Mouse (Mus musculus) erythroblast, embryonic 14.5 days (primary cell): ENCODE data around the gene Ammecr1.

Experiments used
- GATA1 ChIP-seq: IDR thresholded peaks from 2 replicates; pipeline ENCODE4 v1.6.1; 2012; ENCODE audit warnings: low read length, inconsistent platforms, mixed read lengths
- TAL1 ChIP-seq: IDR thresholded peaks from 3 replicates; pipeline ENCODE4 v1.6.1; 2012; ENCODE audit warnings: low read length, inconsistent platforms, mixed read lengths

DNA sequence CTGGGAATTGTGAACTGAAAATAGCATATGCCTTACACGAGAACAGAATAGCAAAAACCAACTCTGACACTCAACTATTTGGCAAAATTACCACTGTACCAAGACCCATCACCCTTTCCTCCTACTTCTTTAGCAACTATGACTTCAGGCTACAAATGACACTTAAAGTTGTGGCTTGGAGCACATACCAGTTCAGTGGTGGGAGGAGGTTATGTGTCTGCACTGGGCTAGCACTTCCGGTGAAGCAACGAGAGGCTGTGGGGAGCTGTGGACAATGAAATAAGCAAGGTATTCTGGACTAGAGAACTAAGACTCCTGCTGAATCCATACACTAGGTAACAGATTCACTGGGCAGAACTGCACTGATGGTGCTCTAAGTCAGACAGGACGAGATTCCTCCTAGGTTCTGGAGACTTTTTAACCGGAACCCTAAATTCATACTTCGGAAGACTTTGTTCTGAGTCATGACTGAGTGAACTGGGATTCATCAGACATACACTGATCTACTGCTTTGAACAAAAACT is 69.0 kb downstream of the Ammecr1 start:
- TF ChIP-seq TAL1 (no peak), GATA1 (no peak)
